Mouse (Mus musculus) urinary bladder, postnatal 36 days (tissue): ENCODE measurements at regions not wholly inside any gene's neighbourhood (a gene's known extent, or its start where the extent isn't known, plus 50 kb on each side); places are given as distances from the start of the nearest gene placed in this dataset.
"Not testable (repeated sequence)": the region's sequence is repeated elsewhere in the genome, so short reads cannot be mapped to it uniquely, and the experiment has no call there.

Experiments used
- DNase-seq, 2 experiments: peaks; one replicate each; pipeline ENCODE4 v3.0.0; 2022; ENCODE audit warnings: low spot score in 2 of 2, mixed read lengths in 1 of 2

- peak; percentile 86 to 92 for DNase-seq
Observed at GRCm38 (mm10) chr16:29915346-29915745, 148.8 kb upstream of the Hes1 start.

- no peak for DNase-seq
Observed at GRCm38 (mm10) chr16:29917989-29918388, 146.2 kb upstream of the Hes1 start.

DNA sequence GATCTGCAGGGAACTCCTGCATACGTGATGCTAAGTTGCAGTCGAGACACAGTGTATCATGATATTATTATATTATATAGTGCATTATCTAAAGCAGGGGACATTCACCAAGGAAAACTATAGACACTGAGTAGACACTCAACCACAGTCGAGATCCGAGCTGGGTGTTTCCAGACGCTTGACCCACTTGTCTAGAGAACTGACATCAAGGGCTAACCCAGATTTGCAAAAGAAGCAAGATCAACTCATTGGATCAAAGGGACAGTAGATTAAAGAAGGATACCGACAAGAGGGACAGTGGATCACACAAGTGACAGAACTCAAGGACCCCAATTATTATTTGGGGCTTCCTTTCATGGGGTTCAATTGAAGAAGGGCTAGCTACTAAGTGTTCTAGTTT, 145.8 kb upstream of the Hes1 start:
- DNase-seq, result no peak

DNA sequence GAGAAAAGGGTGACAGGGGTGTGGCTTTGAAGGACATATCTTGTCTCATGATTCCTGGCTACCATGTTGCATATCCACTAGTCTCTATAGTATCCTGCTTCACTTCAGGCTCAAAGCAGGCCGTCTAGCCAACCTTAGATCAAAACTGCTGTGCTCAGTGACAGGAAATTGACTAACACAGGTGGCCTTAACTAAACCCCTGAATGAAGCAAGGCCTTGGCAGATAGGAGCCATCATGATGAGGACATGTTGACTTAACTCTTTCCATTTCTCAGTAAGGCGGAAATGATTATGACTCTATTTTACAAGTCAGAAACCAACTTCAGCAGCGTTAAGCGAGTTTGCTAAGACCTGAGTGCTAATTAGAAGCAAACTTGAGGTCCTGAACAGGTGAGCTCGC, 143.2 kb upstream of the Hes1 start:
- no peak for DNase-seq

DNA sequence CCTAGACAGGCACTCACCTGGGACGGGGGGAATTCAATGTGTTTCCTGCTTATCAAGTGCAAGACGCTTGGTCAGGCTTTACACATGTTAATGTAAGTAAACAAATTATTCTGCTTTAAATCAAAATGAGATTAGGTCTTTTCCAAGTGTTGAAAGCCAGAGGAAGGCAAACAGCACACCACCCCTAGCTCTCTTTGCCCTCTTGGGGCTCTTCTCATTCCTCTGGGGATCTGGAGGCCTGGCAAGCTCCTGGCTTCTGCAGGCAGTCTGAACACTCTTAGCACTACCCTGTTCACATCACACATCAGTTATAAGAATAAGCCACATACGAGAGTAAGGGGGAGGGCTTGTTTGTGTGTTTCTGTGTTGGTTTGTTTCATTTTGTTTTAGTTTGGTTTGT, 142.8 kb upstream of the Hes1 start:
- DNase-seq, result no peak

DNA sequence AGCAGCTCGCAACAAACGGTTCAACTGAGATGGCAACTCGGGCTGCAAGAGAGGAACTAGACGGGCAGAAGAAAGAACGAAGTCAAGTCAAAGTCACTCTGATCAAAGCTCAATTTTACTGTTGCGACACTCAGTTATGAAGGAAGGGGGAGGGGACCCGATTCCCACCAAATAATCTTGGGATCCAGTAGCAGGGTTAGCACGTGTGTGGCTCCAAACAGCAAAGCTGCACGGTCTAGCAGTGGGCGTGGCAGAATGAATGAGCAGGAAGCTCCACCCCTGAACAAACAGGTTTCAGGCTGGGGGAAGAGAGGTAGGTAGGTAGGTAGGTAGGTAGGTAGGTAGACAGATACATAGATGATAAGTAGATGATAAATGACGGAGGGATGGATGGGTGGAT, 136.9 kb upstream of the Hes1 start:
- not testable (repeated sequence) for DNase-seq

DNA sequence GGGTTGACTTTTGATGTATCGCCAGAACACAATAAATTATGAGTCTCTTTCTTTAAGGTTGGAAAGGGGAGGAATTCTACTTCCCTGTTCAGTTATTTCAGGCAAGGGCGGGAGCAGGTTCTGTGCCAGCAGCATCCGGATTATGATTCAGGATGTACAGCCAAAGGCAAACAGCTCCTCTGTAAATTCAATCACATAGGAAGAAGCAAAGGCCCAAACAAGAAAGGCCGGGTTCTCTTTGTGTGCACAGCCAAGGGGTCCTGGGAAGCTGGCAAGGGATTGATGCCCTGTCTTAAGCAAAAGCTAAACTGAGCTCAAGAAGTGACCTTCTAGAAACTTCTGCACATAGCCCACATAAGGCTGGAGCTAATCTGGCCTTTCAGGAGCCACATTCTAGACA, 135.9 kb upstream of the Hes1 start:
- no peak for DNase-seq

DNA sequence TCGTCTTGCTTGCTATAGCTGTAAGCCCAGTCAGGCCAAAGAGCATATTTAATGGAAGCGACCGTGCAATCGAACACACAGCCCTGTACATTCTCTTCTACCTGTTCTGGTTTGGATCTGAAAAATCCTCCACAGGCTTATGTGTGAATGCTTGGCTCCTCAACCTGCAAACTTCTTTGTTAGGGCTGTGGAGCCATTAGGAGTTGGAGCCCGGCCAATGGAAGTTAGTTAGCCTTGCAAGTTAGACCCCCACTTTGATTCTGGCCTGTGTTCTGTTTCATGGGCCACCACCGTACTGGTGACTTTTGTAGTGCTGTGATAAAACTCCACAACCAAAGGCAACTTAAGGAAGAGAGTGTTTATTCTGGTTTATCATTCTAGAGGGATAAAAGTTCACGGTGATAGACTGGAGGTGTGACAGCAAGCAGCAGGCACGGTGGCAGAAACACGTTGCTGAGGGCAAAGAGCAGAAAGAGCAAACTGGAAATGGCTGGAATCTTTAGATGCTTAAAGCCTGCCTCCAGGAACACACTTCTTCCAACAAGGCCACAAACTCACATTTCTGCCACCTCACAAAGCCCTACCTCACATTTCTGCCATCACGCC, 132.3 kb upstream of the Hes1 start:
- no peak for DNase-seq

DNA sequence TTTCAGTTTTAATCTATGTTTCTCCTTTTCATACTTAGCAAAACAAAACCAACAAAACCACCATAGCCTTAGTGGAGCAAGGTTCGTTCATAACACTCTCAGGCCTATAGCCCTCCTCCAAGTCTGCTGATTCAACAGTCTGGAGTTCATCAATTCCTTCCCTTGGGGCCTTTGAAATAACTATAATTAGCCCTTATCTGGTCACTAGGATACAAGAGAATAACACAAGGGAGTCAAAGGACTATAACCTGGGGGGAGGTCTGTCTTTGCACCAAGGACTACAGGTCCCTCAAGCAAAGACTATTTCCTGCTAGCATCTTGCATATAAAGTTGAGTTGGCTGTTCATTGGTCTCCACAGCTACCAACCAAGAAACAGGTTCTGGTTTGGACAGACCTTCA, 129.5 kb upstream of the Hes1 start:
- DNase-seq, result no peak

DNA sequence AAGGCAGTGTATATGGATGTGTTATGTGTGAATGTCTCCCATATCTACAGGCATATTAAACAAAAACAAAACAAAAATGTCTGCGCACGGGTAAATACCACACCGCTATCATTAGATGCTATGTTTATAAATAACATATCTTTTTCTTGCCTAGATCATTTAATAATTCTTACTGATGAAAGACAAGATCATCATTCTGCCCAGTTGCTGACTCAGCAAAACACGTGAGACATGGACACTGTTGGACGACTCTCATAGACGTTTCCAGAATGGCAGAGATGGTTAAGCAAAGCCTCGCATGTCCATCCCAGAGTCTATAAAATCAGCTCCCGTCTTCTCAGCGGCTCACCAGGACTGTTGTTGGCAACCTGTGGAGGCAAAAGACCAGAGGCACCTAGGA, 125.5 kb upstream of the Hes1 start:
- no peak for DNase-seq

- no peak for DNase-seq
Observed at GRCm38 (mm10) chr16:29939331-29939850, 124.8 kb upstream of the Hes1 start.

DNA sequence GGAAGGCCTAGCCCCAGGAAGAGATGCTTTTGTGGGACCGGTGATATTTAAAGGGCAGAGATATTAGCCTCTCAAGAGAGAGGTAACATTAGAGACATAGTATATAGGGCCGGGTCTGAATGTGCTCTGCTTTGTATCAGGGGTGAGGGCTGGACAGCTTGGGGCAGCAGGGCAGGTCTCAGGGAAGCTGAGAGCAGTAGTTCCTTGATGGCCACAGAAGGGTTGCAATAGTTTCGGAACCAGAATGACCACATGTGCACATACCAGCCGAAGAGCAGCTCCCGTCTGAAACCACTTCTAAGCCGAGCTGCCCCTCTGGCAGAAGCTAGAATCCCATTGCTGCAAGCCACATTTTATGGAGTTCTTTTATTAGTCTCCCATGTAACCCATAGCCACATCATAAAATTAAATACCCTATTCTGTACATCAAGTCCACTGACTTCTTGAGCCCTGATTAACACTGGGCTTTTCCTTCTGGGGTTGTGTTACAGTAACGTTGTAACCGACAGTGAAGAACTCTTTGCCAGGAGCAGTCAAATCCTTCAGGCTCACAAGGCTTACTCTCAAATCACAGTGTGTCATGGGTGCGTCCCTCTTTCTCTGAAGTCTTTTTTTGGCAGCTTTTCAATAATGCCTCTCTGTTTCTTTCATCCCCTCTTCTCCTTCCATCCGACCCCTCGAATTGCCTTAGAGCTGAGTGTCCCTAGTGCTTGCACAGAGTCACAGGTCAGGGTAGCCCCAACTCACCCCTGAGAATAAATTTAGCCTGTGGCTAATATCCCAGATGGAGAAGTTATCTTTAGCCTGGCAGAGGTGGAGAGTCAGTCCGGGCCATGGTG, 124.1 kb upstream of the Hes1 start:
- DNase-seq, result no peak

GRCm38 (mm10) chr16:29942111-29942510, 122.1 kb upstream of the Hes1 start:
- no peak for DNase-seq

- peak; percentile 84 to 92 for DNase-seq
Observed at GRCm38 (mm10) chr16:29943963-29944860, 120.0 kb upstream of the Hes1 start.

DNA sequence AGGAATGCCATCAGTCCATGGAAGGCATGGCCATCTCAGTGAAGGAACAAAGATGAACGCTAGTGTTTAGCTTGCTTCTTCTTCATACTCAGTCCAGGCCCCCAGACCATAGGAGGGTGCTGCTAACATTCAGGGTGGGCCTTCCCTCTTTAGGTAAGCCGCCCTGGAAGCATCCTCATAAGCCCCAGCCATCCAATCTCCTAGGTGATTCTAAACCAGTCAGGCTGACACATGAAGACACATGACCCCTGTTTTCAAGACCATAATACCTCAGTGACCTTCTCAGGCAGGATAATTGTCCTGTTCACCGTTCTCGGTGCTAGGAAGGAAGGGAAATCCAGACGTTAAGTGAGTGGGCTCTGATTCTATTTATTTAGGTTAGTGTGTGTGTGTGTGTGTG, 119.2 kb upstream of the Hes1 start:
- no peak for DNase-seq

- DNase-seq, result peak; percentile 42 to 47
Observed at GRCm38 (mm10) chr16:29945376-29945890, 118.8 kb upstream of the Hes1 start.

DNA sequence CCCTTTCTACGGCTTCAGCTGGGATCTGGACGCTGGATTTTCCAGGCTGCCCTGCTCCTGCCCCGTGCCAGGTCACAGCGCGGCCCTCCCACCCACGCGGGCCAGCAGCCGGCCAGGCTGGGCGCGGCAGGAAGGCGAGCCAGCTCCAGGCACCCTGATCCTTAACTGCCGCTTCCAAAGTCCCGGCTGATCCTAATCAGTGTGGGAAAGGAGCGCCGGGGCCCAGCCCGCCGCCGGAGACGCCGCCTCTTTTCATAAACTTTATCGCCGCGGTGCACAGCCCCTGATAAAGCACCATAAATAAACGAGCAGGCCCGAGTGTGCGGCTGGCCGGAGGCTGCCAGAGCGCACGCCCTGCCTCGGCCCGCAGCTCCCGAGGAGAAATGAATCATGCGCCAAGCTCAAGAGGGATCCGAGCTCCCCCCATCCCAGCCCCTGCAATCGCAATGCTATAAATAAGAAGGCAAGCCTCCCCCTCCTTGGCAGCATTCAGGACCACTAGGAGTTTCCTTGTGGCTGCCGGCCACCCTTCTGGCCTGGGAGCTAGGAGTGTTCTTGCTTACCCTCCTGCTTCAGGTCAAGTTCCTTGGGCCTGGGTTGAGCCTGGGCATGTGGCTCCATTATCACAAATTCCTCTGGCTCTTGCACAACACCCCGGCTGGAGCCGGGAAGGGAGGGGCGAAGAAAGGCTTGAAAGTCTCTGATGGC, 118.1 kb upstream of the Hes1 start:
- peak; percentile 88 to 90 for DNase-seq

- DNase-seq, result no peak
Observed at GRCm38 (mm10) chr16:29946966-29947365, 117.2 kb upstream of the Hes1 start.

DNA sequence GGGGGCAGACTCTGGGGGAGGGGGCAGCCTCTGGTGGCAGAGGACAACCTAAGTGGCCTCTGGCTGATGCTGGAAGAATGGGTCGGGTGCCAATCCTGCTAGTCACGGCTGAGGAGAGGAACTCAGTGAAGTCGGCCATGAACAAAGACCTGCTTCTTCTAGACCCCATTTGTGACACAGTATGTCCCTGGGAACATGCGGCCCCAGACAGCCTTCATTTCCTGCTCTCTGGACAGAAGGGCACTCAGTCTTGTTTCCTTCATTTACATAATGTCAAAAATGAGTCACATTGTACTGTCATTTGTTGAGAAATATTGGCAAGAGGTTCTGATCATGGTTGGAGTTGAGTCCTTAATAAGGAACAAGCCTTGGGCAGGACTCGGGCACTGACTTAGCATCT, 116.5 kb upstream of the Hes1 start:
- DNase-seq, result no peak

- DNase-seq, result no peak
Observed at GRCm38 (mm10) chr16:29950136-29950535, 114.0 kb upstream of the Hes1 start.

DNA sequence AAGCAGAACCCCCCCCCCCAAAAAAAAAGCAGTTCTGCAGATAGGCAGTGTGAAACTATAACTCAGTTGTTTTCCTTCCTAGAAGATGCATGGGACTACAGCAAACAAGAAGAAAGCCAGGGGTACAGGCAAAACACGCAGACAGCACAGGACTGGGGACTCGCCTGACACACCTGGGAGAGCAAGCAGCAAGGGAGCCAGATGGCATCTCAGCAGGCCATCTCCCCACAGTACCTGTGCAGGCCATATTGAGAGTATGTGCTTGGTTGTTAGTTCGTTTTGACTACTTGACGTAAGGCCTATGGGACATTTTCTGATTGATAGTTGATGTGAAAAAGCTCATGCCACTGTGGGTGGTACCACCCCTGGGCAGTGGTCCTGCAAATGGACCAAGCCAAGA, 113.4 kb upstream of the Hes1 start:
- no peak for DNase-seq
